ENCODE assay signal across 1 mouse cellular context in the genomic region with DNA sequence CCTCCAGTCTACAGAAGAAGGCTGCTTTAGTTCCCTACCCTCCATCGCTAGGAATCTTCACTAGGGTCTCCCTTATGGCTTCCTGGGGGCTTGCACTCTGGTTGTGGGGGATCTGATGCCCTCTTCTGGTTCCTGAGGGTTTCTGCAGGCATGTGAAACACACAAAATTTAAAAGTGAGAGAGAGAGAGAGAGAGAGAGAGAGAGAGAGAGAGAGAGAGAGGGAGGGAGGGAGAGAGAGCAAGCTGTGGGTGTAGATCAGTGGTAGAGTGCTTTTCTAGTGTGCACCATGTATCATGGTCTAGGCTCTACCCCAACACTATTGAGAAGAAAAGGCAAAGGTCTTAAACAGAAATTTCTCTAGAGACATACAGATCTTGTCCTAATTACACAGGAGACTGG.
TF ChIP-seq lines count a peak whose summit lies in the region.

No protein-coding gene starts in this region.

TF ChIP-seq in CH12.LX, 34 proteins besides CTCF, POLR2A, EP300 and RAD21:
- no peak for TF ChIP-seq RCOR1 (conservative IDR thresholded peaks at IDR 0.05; ENCODE audit: low read depth, low read length)
- no peak for TF ChIP-seq USF2 (conservative IDR thresholded peaks at IDR 0.05; ENCODE audit: low read depth, low read length)
- TF ChIP-seq SMC3 (IDR thresholded peaks at IDR 0.05; ENCODE audit: low read depth, low read length), result peak; percentile 11; the same call in 1 of the 2 replicates
- TF ChIP-seq JUND (conservative IDR thresholded peaks at IDR 0.05; ENCODE audit: low read depth, low read length), result 0 out of 2 replicates have a peak, but pooled peaks have one; percentile 27
TF ChIP-seq in CH12.LX: peak in this region for 2.
